Mouse (Mus musculus): ENCODE measurements around the gene Olfr1359.
"Not testable (repeated sequence)": the region's sequence is repeated elsewhere in the genome, so short reads cannot be mapped to it uniquely, and the experiment has no call there.

The Olfr1359 gene

GRCm38 (mm10) chr13:21721107-21721756 lies 23.3 kb downstream of the Olfr1359 start:
- POLR2A ChIA-PET: interaction anchor here (0.6 to 27.0 kb wide), 59 partner anchors 8 to 1865 kb away, joined by 3 to 530 read pairs (median 4); partner anchors contain the start of genes Hist1h4k (in 4 of the 4), Hist1h1b (in 3 of the 4), Hist1h2ah (in 3 of the 4) and Hist1h2ak (in 3 of the 4)
- CTCF ChIA-PET: interaction anchor here in 1 of 4 experiments (0.7 kb wide), 1 partner anchor 12 kb away, joined by 3 read pairs; no protein-coding TSS in a partner anchor

GRCm38 (mm10) chr13:21721757-21722372 lies 24.0 kb downstream of the Olfr1359 start, which contains the start of gene Hist1h2bm:
Hist1h2bm (plus strand) TSS chr13:21722044.
- CTCF ChIA-PET: not testable (repeated sequence)
- POLR2A ChIA-PET: interaction anchor here (0.6 to 27.0 kb wide), 54 partner anchors 9 to 1864 kb away, joined by 3 to 530 read pairs (median 4); partner anchors contain the start of genes Hist1h4k (in 4 of the 4), Hist1h1b (in 3 of the 4), Hist1h2ah (in 3 of the 4) and Hist1h2ak (in 3 of the 4)

GRCm38 (mm10) chr13:21722373-21722925 lies 24.5 kb downstream of the Olfr1359 start:
- POLR2A ChIA-PET: interaction anchor here (0.6 to 27.0 kb wide), 39 partner anchors 10 to 742 kb away, joined by 3 to 530 read pairs (median 6); partner anchors contain the start of genes Hist1h4k (in 4 of the 4), Hist1h1b (in 3 of the 4), Hist1h2ak (in 3 of the 4) and Hist1h2an (in 3 of the 4)
- CTCF ChIA-PET: no interaction called here

- ChIA-PET POLR2A (interaction anchor here in 3 of 4 experiments (0.7 to 27.0 kb wide), 23 partner anchors 7 to 1593 kb away, joined by 3 to 530 read pairs (median 8); partner anchors contain the start of genes Hist1h4k (in 3 of the 3), Hist1h1b (in 2 of the 3), Hist1h2ak (in 2 of the 3) and Hist1h2bn (in 2 of the 3)), CTCF (no interaction called here)
Observed at GRCm38 (mm10) chr13:21722993-21723836, 25.3 kb downstream of the Olfr1359 start.

- ChIA-PET POLR2A (interaction anchor here (0.6 to 27.0 kb wide), 25 partner anchors 4 to 548 kb away, joined by 3 to 530 read pairs (median 4); partner anchors contain the start of genes Hist1h1b (in 2 of the 4), Hist1h2ai (in 2 of the 4), Hist1h2ak (in 2 of the 4) and Hist1h2an (in 2 of the 4)), CTCF (no interaction called here)
Observed at GRCm38 (mm10) chr13:21727948-21728572, 30.1 kb downstream of the Olfr1359 start.

- ChIA-PET CTCF (no interaction called here), POLR2A (interaction anchor here in 2 of 4 experiments (1.3 to 27.0 kb wide), 7 partner anchors 6 to 100 kb away, joined by 4 to 530 read pairs (median 240); partner anchors contain the start of genes Hist1h2ak (in 2 of the 2), Hist1h2bn (in 2 of the 2), Hist1h3h (in 2 of the 2) and Hist1h4k (in 2 of the 2))
Observed at GRCm38 (mm10) chr13:21729544-21729943, 31.6 kb downstream of the Olfr1359 start.

GRCm38 (mm10) chr13:21733466-21733865 lies 35.6 kb downstream of the Olfr1359 start:
- ChIA-PET CTCF (interaction anchor here in 2 of 4 experiments (0.6 to 1.5 kb wide), 10 partner anchors 8 to 554 kb away, joined by 3 to 12 read pairs (median 5); partner anchors contain the start of genes Hist1h2ai (in 1 of the 2), Hist1h2bl (in 1 of the 2), Hist1h3h (in 1 of the 2) and Hist1h4k (in 1 of the 2)), POLR2A (interaction anchor here in 3 of 4 experiments (0.6 to 27.0 kb wide), 28 partner anchors 9 to 760 kb away, joined by 3 to 530 read pairs (median 10); partner anchors contain the start of genes Hist1h2ai (in 3 of the 3), Hist1h2ak (in 3 of the 3), Hist1h2bl (in 3 of the 3) and Hist1h2bm (in 3 of the 3))

GRCm38 (mm10) chr13:21734010-21734905 lies 36.3 kb downstream of the Olfr1359 start:
- CTCF ChIA-PET: interaction anchor here in 3 of 4 experiments (0.6 to 1.5 kb wide), 12 partner anchors 9 to 554 kb away, joined by 3 to 12 read pairs (median 4); partner anchors contain the start of genes Hist1h2bl (in 2 of the 3), Hist1h2ai (in 1 of the 3), Hist1h3h (in 1 of the 3) and Hist1h4k (in 1 of the 3)
- POLR2A ChIA-PET: interaction anchor here (0.6 to 27.0 kb wide), 56 partner anchors 8 to 759 kb away, joined by 3 to 530 read pairs (median 7); partner anchors contain the start of genes Hist1h2ai (in 4 of the 4), Hist1h2an (in 4 of the 4), Hist1h2bl (in 4 of the 4) and Hist1h2bp (in 4 of the 4)

- ChIA-PET POLR2A (interaction anchor here (0.5 to 27.0 kb wide), 56 partner anchors 7 to 1821 kb away, joined by 3 to 530 read pairs (median 6); partner anchors contain the start of genes Hist1h2ai (in 4 of the 4), Hist1h2an (in 4 of the 4), Hist1h2bl (in 4 of the 4) and Hist1h2bp (in 4 of the 4)), CTCF (interaction anchor here in 3 of 4 experiments (0.5 to 1.0 kb wide), 4 partner anchors 15 to 49 kb away, joined by 3 to 5 read pairs (median 3); partner anchors contain the start of genes Hist1h2bl (in 1 of the 3) and Hist1h4k (in 1 of the 3))
Observed at GRCm38 (mm10) chr13:21734906-21735767, 37.2 kb downstream of the Olfr1359 start, which contains the start of gene Hist1h4j. Hist1h4j (plus strand) TSS chr13:21735064.

GRCm38 (mm10) chr13:21745006-21745405 lies 47.1 kb downstream of the Olfr1359 start:
- ChIA-PET POLR2A (interaction anchor here in 3 of 4 experiments (0.9 to 27.0 kb wide), 17 partner anchors 6 to 42 kb away, joined by 3 to 530 read pairs (median 4); partner anchors contain the start of genes Hist1h2ak (in 2 of the 3), Hist1h2an (in 2 of the 3), Hist1h2bm (in 2 of the 3) and Hist1h2bn (in 2 of the 3)), CTCF (no interaction called here)

GRCm38 (mm10) chr13:21749387-21750158 lies 51.7 kb downstream of the Olfr1359 start:
- CTCF ChIA-PET: interaction anchor here in 1 of 4 experiments (1.2 kb wide), 2 partner anchors 14 to 16 kb away, joined by 5 to 6 read pairs; partner anchors contain the start of gene Hist1h4j

GRCm38 (mm10) chr13:21750159-21751017 lies 52.5 kb downstream of the Olfr1359 start, which contains the start of gene Hist1h4k:
Hist1h4k (minus strand) TSS chr13:21750505.
- CTCF ChIA-PET: interaction anchor here in 1 of 4 experiments (1.2 kb wide), 2 partner anchors 15 to 17 kb away, joined by 5 to 6 read pairs; partner anchors contain the start of gene Hist1h4j

More at GRCm38 (mm10) chr13:21749387-21750158, 51.7 kb downstream of the Olfr1359 start:
- POLR2A ChIA-PET: interaction anchor here (0.6 to 16.3 kb wide), 56 partner anchors 10 to 1967 kb away, joined by 3 to 823 read pairs (median 7); partner anchors contain the start of genes Hist1h1b (in 4 of the 4), Hist1h2ai (in 4 of the 4), Hist1h2bl (in 4 of the 4) and Hist1h2bm (in 4 of the 4)

More at GRCm38 (mm10) chr13:21750159-21751017, 52.5 kb downstream of the Olfr1359 start, which contains the start of gene Hist1h4k:
- POLR2A ChIA-PET: interaction anchor here (0.6 to 16.3 kb wide), 52 partner anchors 9 to 1967 kb away, joined by 3 to 823 read pairs (median 7); partner anchors contain the start of genes Hist1h1b (in 4 of the 4), Hist1h2ai (in 4 of the 4), Hist1h2an (in 4 of the 4) and Hist1h2bm (in 4 of the 4)
